Mouse (Mus musculus) liver, embryonic 11.5 days (tissue): ENCODE results near the gene Gps1. TPM values are rescaled to one million over a fixed set of nuclear protein-coding genes. Genes with fewer than 3 reads are reported as not detected.
A peak's percentile ranks its signal among the peaks of the same experiment; 100 is the strongest.

Experiments
- ATAC-seq: fragments of 200-750 bp; cut with Nextera tagmentation; replicated peaks from 2 replicates; pipeline ENCODE4 v1.8.0; 2017; ENCODE audit warnings: moderate number of reproducible peaks, mild to moderate bottlenecking, moderate TSS enrichment, moderate library complexity; ENCODE audit not compliant: low FRiP score
- DNase-seq: peaks from one replicate; pipeline ENCODE4 v3.0.0-alpha.2; 2017; ENCODE audit warnings: low spot score
- H3K27ac ChIP-seq: fragments of 300-500 bp; sonication (generic); 2 replicates; pipeline ENCODE4 v1.5.1; 2014; ENCODE audit warnings: mild to moderate bottlenecking, low read depth, low read length, control low read depth
- H3K27me3 ChIP-seq: fragments of 300-500 bp; sonication (generic); replicated peaks from 2 replicates; pipeline ENCODE4 v1.6.1; 2014; ENCODE audit warnings: low read length, mixed read lengths; ENCODE audit not compliant: control insufficient read depth, insufficient read depth
- H3K36me3 ChIP-seq: fragments of 300-500 bp; sonication (generic); 2 replicates; pipeline ENCODE4 v1.6.1; 2014; ENCODE audit warnings: mild to moderate bottlenecking, low read length, moderate library complexity, mixed read lengths; ENCODE audit not compliant: control insufficient read depth, insufficient read depth
- H3K4me1 ChIP-seq: fragments of 300-500 bp; sonication (generic); replicated peaks from 2 replicates; pipeline ENCODE4 v1.6.1; 2014; ENCODE audit warnings: low read length, mixed read lengths; ENCODE audit not compliant: control insufficient read depth, insufficient read depth
- H3K4me2 ChIP-seq: fragments of 300-500 bp; sonication (generic); 2 replicates; pipeline ENCODE4 v1.6.1; 2014; ENCODE audit warnings: mild to moderate bottlenecking, control low read depth, moderate library complexity
- H3K4me3 ChIP-seq: fragments of 300-500 bp; sonication (generic); 2 replicates; pipeline ENCODE4 v1.5.1; 2014; ENCODE audit warnings: low read depth, low read length, control low read depth
- H3K9ac ChIP-seq: fragments of 300-500 bp; sonication (generic); 2 replicates; pipeline ENCODE4 v1.6.1; 2014; ENCODE audit warnings: low read depth, low read length, control low read depth
- H3K9me3 ChIP-seq: fragments of 300-500 bp; sonication (generic); 2 replicates; pipeline ENCODE4 v1.6.1; 2016; ENCODE audit warnings: low read length, inconsistent platforms, mixed read lengths; ENCODE audit not compliant: control insufficient read depth
- WGBS: fragments of 180-500 bp; shearing (Covaris S2); extraction: QIAGEN DNeasy Blood & Tissue Kit; methylation state at CpG from one replicate; pipeline ENCODE4 v1.1.7; 2014; 5-methylcytosine and 5-hydroxymethylcytosine counted together
- polyA plus RNA-seq: library from polyadenylated mRNA; unstranded; fragments of >200 nt; fragmentation: Nextera tagmentation; extraction: Ambion mirVana; gene quantifications from 2 replicates; pipeline ENCODE4 v1.2.1, GENCODE M21; 2014

The Gps1 gene
- polyA plus RNA-seq, 1 experiment from 2014 or later: 209 TPM

DNA sequence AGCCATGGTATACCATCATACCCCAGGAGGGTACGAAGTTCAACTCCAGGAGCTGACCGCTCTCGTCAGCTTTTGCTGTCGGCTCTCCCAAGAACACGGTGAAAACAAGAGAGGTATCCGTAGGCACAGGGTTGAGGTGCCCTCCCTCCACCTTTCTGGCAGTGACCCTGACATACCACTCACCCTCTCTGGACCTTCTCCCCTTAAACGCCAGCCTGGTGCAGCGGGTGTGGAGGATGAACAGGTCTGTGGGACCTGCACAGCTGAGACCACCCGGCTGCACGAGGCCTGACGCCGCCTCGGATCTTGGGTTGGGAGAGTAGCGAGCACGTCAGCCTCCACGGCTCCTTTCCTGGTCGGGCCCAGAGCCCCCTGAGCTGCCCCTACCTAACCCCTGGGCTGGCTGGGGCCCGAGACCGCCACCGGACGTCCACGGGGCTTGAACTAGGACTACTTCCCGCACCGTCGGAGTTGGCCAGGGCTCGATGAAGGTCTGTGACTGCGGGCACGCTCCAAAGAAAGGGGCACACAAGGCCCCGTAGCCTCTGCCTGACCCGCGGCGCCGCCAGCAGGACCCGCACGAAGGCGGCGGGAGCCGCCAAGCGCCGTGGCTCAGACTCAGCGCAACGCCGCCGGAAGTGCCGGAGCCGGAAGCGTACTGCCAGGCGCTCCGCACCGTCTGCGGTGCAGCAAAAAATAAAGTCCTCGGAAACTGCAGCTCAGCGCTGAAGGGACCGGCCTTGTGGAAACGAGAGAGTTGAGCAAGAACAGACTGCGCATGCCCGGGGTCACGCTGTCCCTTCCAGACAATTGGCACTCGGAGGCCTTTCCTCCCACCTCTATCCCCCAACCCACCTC is 11.9 kb downstream of the Gps1 start, which contains the start of gene Dus1l:
Dus1l (minus strand) TSS at position 648 of the 858 bp plus-strand sequence.
- H3K9ac ChIP-seq: peak within 1 kb of the TSS; percentile 94
- 2% methylated on average over 59 of the region's 59 CpGs for WGBS
- peak within 1 kb of the TSS; percentile 75 for H3K27ac ChIP-seq
- H3K9me3 ChIP-seq: no peaks in the 10 kb centered on the region
- peaks cover 34% of the 10 kb centered on the region for H3K36me3 ChIP-seq
- H3K4me2 ChIP-seq: peak within 1 kb of the TSS; percentile 91
- peaks cover 17% of the 10 kb centered on the region for H3K4me1 ChIP-seq
- peak within 1 kb of the TSS; percentile 100 for H3K4me3 ChIP-seq
- ATAC-seq: peak; percentile 86
- DNase-seq: peak; percentile 98
- no peaks in the 10 kb centered on the region for H3K27me3 ChIP-seq

- no peak for DNase-seq
- Histone ChIP-seq H3K4me2 (peak overlapping the region; percentile 91), H3K36me3 (peaks cover 29% of the 10 kb centered on the region), H3K4me1 (peaks cover 17% of the 10 kb centered on the region), H3K9ac (peak overlapping the region; percentile 94), H3K27ac (0 out of 2 replicates have a peak overlapping the region, but pooled peaks have one; percentile 58), H3K27me3 (no peaks in the 10 kb centered on the region), H3K9me3 (no peaks in the 10 kb centered on the region), H3K4me3 (peak overlapping the region; percentile 100)
- 28% methylated on average over 8 of the region's 8 CpGs for WGBS
- ATAC-seq: no peak
Measured at GRCm38 (mm10) chr11:120796614-120796946, 12.5 kb downstream of the Gps1 start.

DNA sequence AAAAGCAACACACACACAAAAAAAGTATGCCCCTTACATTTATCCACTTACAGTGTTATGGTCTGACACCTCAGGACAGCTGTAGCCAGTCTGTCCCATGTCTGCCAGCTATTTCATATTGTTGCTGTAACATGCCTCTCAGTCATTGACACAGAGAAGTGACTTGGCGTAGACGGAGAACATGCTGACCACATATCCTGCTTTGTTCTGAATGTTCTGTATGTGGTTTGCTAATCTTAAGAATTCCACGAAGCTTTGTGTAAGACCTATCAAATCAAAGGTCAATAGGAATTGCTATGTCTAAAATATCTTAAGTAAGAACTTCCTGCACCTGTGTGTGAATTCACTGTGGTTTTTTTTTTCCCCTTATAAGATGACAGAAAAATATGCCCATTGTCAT is 14.2 kb downstream of the Gps1 start:
- H3K4me1 ChIP-seq: peaks cover 17% of the 10 kb centered on the region
- no peak overlapping the region for H3K27ac ChIP-seq
- no peaks in the 10 kb centered on the region for H3K27me3 ChIP-seq
- no peak for DNase-seq
- no peaks in the 10 kb centered on the region for H3K9me3 ChIP-seq
- peaks cover 12% of the 10 kb centered on the region for H3K36me3 ChIP-seq
- WGBS: 57% methylated on average over 3 of the region's 3 CpGs
- H3K4me3 ChIP-seq: no peak overlapping the region
- no peak for ATAC-seq
- no peak overlapping the region for H3K9ac ChIP-seq
- no peak overlapping the region for H3K4me2 ChIP-seq

DNA sequence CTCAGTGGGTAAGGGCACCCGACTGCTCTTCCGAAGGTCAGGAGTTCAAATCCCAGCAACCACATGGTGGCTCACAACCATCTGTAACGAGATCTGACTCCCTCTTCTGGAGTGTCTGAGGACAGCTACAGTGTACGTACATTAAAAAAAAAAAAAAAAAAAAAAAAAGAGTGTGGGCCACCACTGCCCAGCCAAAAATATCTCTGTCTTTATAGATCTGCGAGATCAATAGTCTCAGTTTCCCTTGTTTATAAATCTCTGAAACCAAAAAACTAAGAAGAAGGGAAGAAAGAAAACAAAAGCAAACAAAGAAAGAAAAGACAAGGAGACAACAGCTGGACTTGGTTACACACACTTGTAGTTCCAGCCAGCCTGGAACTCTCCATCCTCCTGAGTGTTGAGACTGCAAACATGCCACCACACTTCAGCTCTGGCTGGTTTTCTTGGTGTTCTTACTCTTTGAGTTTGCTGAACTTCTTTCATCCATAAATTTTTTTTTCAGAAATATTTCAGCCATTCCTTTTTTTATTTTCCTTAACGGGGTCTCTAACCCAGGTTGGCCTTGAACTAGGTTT is 15.3 kb downstream of the Gps1 start:
- no peak for DNase-seq
- no peak for ATAC-seq
- Histone ChIP-seq H3K36me3 (peaks cover 2% of the 10 kb centered on the region; the same call in 1 of the 2 replicates), H3K9ac (no peak overlapping the region), H3K4me3 (no peak overlapping the region), H3K27ac (no peak overlapping the region), H3K9me3 (no peaks in the 10 kb centered on the region), H3K4me2 (peak overlapping the region; percentile 33; the same call in 1 of the 2 replicates), H3K27me3 (no peaks in the 10 kb centered on the region), H3K4me1 (peaks cover 17% of the 10 kb centered on the region)
- 62% methylated on average over 4 of the region's 6 CpGs for WGBS

DNA sequence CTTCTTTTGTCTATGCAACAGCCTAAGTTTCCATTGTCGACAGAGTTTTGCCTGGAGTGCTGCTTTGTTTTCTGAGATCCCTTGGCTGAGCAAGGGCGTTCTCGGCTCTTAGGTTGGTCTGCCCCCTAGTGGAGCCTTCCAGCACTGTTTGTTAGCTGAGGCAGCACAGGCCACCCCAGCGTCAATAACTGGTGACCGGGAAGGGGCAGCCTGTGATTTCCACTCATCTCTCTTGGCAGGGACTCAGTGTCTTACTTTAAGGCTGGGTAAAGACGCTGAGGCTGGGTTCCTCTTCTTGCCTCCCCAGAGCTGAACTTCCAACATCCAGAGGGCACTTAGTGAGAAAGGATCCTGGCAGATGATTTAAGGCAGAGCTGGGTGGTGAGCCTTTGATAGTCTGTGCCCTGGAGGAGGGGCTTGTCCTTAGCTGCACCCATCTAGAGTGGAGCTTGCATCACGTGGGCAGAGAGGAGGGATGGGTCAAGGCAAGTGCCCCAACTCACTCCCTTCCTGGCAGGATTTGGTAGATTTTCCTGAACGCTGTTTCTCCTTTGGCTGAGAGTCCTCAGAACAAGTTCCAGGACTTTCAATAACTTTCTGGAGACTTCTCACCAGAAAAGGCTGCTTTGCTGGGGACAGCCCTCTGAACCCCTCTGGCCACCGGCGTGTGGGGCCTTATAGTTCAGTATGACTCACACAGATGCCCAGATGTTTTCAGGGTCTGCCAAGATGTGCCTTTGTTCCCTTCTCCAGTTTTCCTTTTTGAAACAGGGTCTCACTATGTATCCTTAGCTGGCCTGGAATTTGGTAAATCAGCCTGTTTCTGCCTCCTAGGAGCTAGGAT is 16.2 kb downstream of the Gps1 start:
- Histone ChIP-seq H3K9ac (peak overlapping the region; percentile 20; the same call in 1 of the 2 replicates), H3K4me3 (no peak overlapping the region), H3K4me1 (peaks cover 9% of the 10 kb centered on the region), H3K27me3 (no peaks in the 10 kb centered on the region), H3K27ac (no peak overlapping the region; the same call in 1 of the 2 replicates), H3K4me2 (peak overlapping the region; percentile 33), H3K36me3 (no peaks in the 10 kb centered on the region), H3K9me3 (no peaks in the 10 kb centered on the region)
- ATAC-seq (peak; percentile 57), DNase-seq (peak; percentile 84)
- WGBS: 10% methylated on average over 10 of the region's 10 CpGs

- ATAC-seq: no peak
- Histone ChIP-seq H3K9ac (no peak overlapping the region), H3K4me1 (peaks cover 5% of the 10 kb centered on the region; the same call in 1 of the 2 replicates), H3K4me2 (no peak overlapping the region), H3K27ac (no peak overlapping the region), H3K36me3 (peaks cover 32% of the 10 kb centered on the region), H3K9me3 (no peaks in the 10 kb centered on the region), H3K27me3 (no peaks in the 10 kb centered on the region), H3K4me3 (no peak overlapping the region)
- no peak for DNase-seq
- 72% methylated on average over 7 of the region's 7 CpGs for WGBS
Measured at GRCm38 (mm10) chr11:120804274-120804673, 20.2 kb downstream of the Gps1 start.

DNA sequence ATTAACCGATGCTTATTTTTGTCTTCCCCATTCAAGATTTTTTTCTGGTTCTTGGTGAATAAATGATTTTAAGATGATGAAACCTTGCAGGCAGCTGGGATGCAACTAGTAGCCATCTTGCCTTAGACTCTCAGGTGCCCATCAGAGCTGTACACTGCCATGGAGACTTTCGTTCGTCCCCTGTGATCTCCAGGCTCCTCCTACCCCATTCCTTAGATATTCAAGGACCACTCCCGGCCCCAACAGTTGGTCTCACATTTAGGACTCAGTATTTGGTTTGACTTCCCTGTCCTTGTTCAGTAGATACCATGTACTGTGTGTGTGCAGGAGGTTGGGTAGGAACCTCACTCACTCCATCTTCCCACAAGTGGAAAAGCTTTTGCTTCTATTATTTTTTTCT is 20.7 kb downstream of the Gps1 start:
- Histone ChIP-seq H3K9me3 (no peaks in the 10 kb centered on the region), H3K4me1 (peaks cover 5% of the 10 kb centered on the region; the same call in 1 of the 2 replicates), H3K4me2 (no peak overlapping the region), H3K9ac (no peak overlapping the region), H3K27me3 (no peaks in the 10 kb centered on the region), H3K36me3 (peaks cover 37% of the 10 kb centered on the region), H3K4me3 (no peak overlapping the region), H3K27ac (no peak overlapping the region)
- DNase-seq: no peak
- no peak for ATAC-seq
- WGBS: 69% methylated on average over 4 of the region's 4 CpGs
